Mouse (Mus musculus) testis, adult 2 months (tissue): ENCODE measurements around the gene Bicd2. TPM values are rescaled to one million over a fixed set of nuclear protein-coding genes. Genes with fewer than 3 reads are reported as not detected.
A peak's percentile ranks its signal among the peaks of the same experiment; 100 is the strongest.

ENCODE experiments used
- H3K27ac ChIP-seq: fragments of 200-500 bp; 2 replicates; pipeline ENCODE4 v1.5.1; 2012; ENCODE audit warnings: low read depth, low read length; ENCODE audit not compliant: control insufficient read depth, insufficient read depth
- H3K27me3 ChIP-seq: fragments of 200-500 bp; 2 replicates; pipeline ENCODE4 v1.6.1; 2012; ENCODE audit warnings: mild to moderate bottlenecking, low read length, moderate library complexity; ENCODE audit not compliant: control insufficient read depth, insufficient read depth
- H3K36me3 ChIP-seq: fragments of 200-500 bp; 2 replicates; pipeline ENCODE4 v1.6.1; 2012; ENCODE audit warnings: mild to moderate bottlenecking, low read length; ENCODE audit not compliant: control insufficient read depth, insufficient read depth
- H3K4me1 ChIP-seq: fragments of 200-500 bp; 2 replicates; pipeline ENCODE4 v1.6.1; 2012; ENCODE audit warnings: low read length; ENCODE audit not compliant: control insufficient read depth, insufficient read depth
- H3K4me3 ChIP-seq: fragments of 200-500 bp; 2 replicates; pipeline ENCODE4 v1.5.1; 2012; ENCODE audit warnings: low read depth, mild to moderate bottlenecking, low read length, moderate library complexity, mixed read lengths; ENCODE audit not compliant: control insufficient read depth
- CTCF ChIP-seq: fragments of 200-500 bp; IDR thresholded peaks from 2 replicates; pipeline ENCODE4 v1.5.1; 2012; ENCODE audit warnings: low read depth, mild to moderate bottlenecking, inconsistent platforms, low read length, moderate library complexity; ENCODE audit not compliant: control insufficient read depth, insufficient read depth, insufficient replicate concordance
- POLR2A ChIP-seq: fragments of 200-500 bp; IDR thresholded peaks from 2 replicates; pipeline ENCODE4 v1.6.1; 2012; ENCODE audit warnings: low read depth, mild to moderate bottlenecking, inconsistent platforms, low read length, moderate library complexity; ENCODE audit not compliant: control insufficient read depth
- polyA plus RNA-seq: library from polyadenylated mRNA; depleted of rRNA; stranded (reverse); fragments of >200 nt; gene quantifications from 2 replicates; pipeline ENCODE4 v1.2.3, GENCODE M21; 2012

The Bicd2 gene
- polyA plus RNA-seq, 1 experiment = 42.8 TPM

GRCm38 (mm10) chr13:49374730-49375129, 33.3 kb downstream of the Bicd2 start:
- no peak overlapping the region for H3K4me3 ChIP-seq
- no peaks in the 10 kb centered on the region for H3K27me3 ChIP-seq
- no peak for TF ChIP-seq CTCF
- no peak for TF ChIP-seq POLR2A
- no peaks in the 10 kb centered on the region for H3K4me1 ChIP-seq
- no peak overlapping the region for H3K27ac ChIP-seq
- no peaks in the 10 kb centered on the region; the same call in 1 of the 2 replicates for H3K36me3 ChIP-seq

- TF ChIP-seq CTCF (no peak), POLR2A (no peak)
- H3K36me3 ChIP-seq = no peaks in the 10 kb centered on the region; the same call in 1 of the 2 replicates
Observed at GRCm38 (mm10) chr13:49377608-49378007, 36.2 kb downstream of the Bicd2 start.

DNA sequence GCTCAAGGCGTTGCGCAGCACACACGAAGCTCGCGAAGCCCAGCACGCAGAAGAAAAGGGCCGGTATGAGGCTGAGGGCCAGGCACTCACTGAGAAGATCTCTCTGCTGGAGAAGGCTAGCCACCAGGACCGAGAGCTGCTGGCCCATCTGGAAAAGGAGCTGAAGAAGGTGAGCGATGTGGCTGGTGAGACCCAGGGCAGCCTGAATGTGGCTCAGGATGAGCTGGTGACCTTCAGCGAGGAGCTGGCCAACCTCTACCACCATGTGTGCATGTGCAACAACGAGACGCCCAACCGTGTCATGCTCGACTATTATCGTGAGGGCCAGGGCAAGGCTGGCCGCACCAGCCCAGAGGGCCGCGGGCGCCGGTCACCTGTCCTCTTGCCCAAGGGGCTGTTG, 37.9 kb downstream of the Bicd2 start:
- no peak for TF ChIP-seq POLR2A
- TF ChIP-seq CTCF = no peak
- Histone ChIP-seq H3K27ac (no peak overlapping the region), H3K4me3 (no peak overlapping the region), H3K4me1 (no peaks in the 10 kb centered on the region), H3K27me3 (no peaks in the 10 kb centered on the region), H3K36me3 (no peaks in the 10 kb centered on the region; the same call in 1 of the 2 replicates)

More at GRCm38 (mm10) chr13:49377608-49378007, 36.2 kb downstream of the Bicd2 start:
- no peak overlapping the region for H3K4me3 ChIP-seq
- no peaks in the 10 kb centered on the region for H3K4me1 ChIP-seq
- no peaks in the 10 kb centered on the region for H3K27me3 ChIP-seq
- H3K27ac ChIP-seq = no peak overlapping the region

GRCm38 (mm10) chr13:49381230-49381629, 39.8 kb downstream of the Bicd2 start:
- H3K4me3 ChIP-seq = no peak overlapping the region
- H3K27me3 ChIP-seq = no peaks in the 10 kb centered on the region
- no peak overlapping the region for H3K27ac ChIP-seq
- no peaks in the 10 kb centered on the region for H3K4me1 ChIP-seq
- H3K36me3 ChIP-seq = no peaks in the 10 kb centered on the region; the same call in 1 of the 2 replicates
- no peak for TF ChIP-seq POLR2A
- TF ChIP-seq CTCF = peak; percentile 85; the same call in 1 of the 2 replicates

DNA sequence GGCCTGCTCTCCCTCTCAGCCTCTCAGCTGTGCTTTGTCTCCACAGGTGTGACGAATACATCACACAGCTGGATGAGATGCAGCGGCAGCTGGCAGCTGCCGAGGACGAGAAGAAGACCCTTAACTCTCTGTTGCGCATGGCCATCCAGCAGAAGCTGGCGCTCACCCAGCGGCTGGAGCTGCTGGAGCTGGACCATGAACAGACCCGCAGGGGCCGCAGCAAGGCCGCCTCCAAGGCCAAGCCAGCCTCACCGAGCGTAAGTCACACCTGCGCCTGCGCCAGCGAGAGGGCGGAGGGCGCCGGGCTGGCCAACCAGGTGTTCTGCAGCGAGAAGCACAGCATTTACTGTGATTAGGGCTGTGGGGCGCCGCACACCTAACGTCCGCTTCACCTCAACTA, 41.6 kb downstream of the Bicd2 start:
- TF ChIP-seq CTCF = no peak
- TF ChIP-seq POLR2A = no peak
- no peak overlapping the region for H3K4me3 ChIP-seq
- no peaks in the 10 kb centered on the region for H3K27me3 ChIP-seq
- H3K27ac ChIP-seq = no peak overlapping the region
- no peaks in the 10 kb centered on the region for H3K4me1 ChIP-seq
- H3K36me3 ChIP-seq = no peaks in the 10 kb centered on the region; the same call in 1 of the 2 replicates

DNA sequence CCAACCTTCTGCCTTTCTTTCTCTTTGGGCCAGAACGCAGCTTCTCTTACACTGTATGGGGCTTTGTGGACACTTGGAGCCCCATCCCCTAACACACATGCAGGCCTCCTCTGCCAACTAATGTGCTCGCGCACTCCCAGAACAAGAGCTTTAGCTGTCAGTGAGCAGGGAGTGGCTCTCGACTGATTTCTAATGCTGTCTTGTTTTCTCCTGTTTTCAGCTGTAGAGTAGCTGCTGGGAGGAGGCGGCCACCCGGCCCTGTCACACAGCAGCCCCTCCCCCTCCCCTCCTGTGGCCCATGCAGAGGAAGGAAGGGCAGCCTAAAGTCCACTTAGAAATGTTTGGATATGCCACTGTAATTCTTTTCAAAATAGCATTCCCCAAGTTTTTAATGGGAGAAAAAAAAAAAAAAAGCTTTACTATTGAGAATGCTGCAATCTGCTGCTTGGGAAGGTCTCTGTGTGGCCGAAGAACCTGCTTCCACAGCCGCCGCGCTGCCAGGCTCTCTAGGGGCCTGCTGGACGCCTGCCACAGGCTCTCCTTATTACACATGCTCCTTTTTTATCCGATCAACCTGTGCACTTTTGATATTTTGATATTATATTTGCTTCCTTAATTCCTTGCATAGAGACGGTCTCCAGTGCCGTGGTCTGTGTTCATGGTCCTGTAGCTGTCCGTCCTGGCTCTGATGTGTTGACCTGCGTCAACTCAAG, 43.5 kb downstream of the Bicd2 start:
- H3K27me3 ChIP-seq = no peaks in the 10 kb centered on the region
- no peaks in the 10 kb centered on the region; the same call in 1 of the 2 replicates for H3K36me3 ChIP-seq
- no peaks in the 10 kb centered on the region for H3K4me1 ChIP-seq
- TF ChIP-seq POLR2A (no peak), CTCF (no peak)
- no peak overlapping the region for H3K27ac ChIP-seq
- no peak overlapping the region for H3K4me3 ChIP-seq

- no peaks in the 10 kb centered on the region for H3K27me3 ChIP-seq
- no peak overlapping the region for H3K27ac ChIP-seq
- no peaks in the 10 kb centered on the region for H3K4me1 ChIP-seq
- TF ChIP-seq POLR2A = no peak
- TF ChIP-seq CTCF = no peak
- H3K36me3 ChIP-seq = no peaks in the 10 kb centered on the region; the same call in 1 of the 2 replicates
- no peak overlapping the region for H3K4me3 ChIP-seq
Observed at GRCm38 (mm10) chr13:49391374-49391773, 50.0 kb downstream of the Bicd2 start.
